Mouse (Mus musculus) adipocyte (in vitro differentiated cells): Measurements from ENCODE around the gene Gm21969.

Experiments used
- DNase-seq: peaks from one replicate; pipeline ENCODE4 v3.0.0-alpha.2; 2016; ENCODE audit warnings: low spot score

Gene Gm21969

GRCm38 (mm10) chr4:139617001-139617364, 14.0 kb downstream of the Gm21969 start:
- DNase-seq: peak; percentile 30

DNA sequence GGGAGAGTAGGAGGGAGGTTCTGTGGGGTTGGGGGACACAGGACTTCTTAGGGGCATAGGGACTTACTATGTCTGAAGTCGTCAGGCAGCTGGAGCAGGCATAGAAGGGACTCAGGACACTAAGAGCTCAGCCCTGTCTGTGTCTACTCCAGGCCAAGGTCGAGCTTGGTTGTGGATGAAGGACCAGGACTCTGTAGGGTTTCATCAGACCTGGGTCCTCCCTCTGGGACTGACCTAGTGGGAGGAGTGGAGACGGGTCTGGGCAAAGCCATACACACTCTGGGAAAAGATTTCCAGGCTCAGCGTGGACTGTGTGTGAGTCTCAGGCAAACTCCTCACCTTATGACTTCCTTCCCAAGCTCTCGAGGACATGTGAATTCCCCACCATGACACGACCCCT, 16.8 kb downstream of the Gm21969 start:
- DNase-seq: peak; percentile 50

GRCm38 (mm10) chr4:139622373-139623282, 19.6 kb downstream of the Gm21969 start, which contains the start of gene Aldh4a1:
Gene Aldh4a1, plus strand, starts transcription at chr4:139622866.
- peak; percentile 97 for DNase-seq

GRCm38 (mm10) chr4:139623434-139624115, 20.6 kb downstream of the Gm21969 start:
- DNase-seq: no peak

- no peak for DNase-seq
These were observed 21.1 kb downstream of the Gm21969 start for GRCm38 (mm10) chr4:139624116-139624489.

DNA sequence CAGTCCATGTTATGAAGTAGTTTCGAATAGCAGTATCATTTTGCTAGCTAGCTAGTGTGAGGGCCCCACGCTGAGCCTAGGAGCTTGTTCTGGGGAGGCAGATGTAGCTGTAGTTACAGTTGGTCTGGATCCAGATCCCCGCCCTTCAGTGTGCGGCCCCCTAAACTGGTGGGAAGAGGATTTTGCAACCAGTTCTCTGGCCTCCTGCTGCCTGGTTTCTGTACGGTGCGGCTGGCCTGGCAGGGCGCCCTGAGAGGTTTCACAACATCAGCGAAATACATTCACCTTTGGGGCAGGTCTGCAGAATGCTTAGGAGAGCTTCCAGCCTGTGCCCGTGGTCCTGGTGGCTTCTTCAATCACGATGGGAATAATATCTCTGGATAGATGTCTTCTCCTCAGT, 21.7 kb downstream of the Gm21969 start:
- peak; percentile 28 for DNase-seq

DNA sequence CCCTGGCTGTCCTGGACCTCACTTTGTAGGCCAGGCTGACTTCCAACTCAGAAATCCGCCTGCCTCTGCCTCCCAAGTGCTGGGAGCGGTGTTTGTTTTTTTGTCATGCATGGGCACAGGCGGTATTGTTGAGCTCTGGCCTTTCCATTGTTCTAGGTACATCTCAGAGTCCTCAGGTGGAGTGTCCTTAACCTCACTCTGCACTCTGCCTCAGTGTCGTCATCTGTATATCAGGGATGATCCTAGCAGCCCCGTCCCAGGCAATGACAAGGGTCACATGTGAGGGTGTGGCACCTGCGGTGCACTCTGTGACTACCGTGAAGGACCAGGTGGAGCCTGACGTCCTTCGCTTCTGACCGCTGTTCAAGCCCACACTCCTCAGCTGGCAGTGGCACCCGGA, 24.4 kb downstream of the Gm21969 start:
- DNase-seq: no peak

- no peak for DNase-seq
These were observed 27.2 kb downstream of the Gm21969 start for GRCm38 (mm10) chr4:139630171-139630570.

GRCm38 (mm10) chr4:139631141-139631540, 28.2 kb downstream of the Gm21969 start:
- peak; percentile 55 for DNase-seq

- DNase-seq: no peak
These were observed 28.7 kb downstream of the Gm21969 start for GRCm38 (mm10) chr4:139631569-139632253.

DNA sequence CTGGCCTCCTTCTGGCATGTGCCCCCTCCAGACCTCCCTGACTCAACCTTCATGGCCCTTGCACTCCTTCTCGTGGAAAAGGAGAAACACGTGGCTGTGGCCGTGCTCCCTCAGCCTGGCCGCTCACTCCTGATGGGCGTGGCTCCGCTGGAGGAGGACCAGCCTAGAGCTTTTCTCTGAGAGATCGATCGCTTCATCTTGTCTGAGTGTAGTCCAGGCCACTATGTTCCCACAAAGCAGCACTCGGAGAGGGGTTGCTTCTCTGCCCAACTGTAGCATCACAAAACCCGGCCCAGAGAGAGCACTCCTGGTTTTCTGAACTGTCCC, 29.2 kb downstream of the Gm21969 start:
- peak; percentile 50 for DNase-seq

DNA sequence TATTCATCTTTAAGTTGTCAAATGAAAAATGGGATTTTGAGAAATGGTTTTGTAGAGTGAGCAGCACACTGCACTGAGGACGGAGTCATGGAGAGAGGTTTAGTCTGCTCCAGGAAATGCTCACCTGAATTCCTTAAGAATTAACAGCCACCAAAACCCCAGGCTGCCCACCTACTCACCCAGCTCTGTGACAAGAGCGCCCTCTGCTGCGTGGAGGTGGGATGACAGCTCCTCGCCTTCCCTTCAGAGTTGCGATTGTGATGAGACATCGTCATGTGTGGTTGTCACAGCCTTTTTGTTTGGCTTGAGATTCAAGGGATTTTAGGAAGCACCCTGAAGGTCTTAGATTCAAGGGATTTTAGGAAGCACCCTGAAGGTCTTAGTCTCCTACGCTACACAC, 33.4 kb downstream of the Gm21969 start:
- DNase-seq: peak; percentile 49

GRCm38 (mm10) chr4:139637847-139638246, 34.9 kb downstream of the Gm21969 start:
- DNase-seq: no peak

DNA sequence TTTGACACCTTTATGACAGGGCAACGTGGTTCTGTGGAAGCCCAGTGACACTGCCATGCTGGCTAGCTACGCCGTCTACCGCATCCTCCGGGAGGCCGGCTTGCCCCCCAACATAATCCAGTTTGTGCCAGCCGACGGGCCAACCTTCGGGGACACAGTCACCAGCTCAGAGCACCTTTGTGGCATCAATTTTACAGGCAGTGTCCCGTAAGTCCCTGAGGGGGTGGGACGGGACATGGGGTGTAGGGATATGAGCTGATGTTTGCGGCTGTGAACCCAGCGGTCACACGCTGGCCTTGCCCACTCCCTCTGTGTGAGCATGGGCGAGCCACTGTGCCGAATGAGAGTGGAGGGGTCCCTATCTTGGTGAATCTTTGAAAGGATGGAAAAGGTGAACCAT, 35.4 kb downstream of the Gm21969 start:
- DNase-seq: no peak

GRCm38 (mm10) chr4:139639801-139640200, 36.8 kb downstream of the Gm21969 start:
- no peak for DNase-seq

DNA sequence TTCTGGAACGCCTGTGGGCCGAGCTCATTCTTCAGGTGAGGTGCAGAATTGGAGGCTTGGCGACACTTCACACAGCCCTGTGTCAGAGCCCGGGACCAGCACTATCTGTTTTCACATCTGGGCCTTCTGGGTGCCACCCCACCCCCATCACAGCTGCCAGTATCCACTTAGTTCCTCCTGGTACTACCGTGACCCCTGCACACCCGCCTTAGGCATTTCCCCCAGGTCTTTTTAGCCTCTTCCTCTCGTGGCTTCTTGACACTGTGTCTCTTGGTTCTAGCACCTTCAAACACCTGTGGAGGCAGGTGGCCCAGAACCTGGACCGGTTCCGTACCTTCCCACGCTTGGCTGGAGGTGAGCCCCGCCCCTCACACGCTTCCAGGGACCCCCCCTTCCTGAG, 37.3 kb downstream of the Gm21969 start:
- DNase-seq: no peak

DNA sequence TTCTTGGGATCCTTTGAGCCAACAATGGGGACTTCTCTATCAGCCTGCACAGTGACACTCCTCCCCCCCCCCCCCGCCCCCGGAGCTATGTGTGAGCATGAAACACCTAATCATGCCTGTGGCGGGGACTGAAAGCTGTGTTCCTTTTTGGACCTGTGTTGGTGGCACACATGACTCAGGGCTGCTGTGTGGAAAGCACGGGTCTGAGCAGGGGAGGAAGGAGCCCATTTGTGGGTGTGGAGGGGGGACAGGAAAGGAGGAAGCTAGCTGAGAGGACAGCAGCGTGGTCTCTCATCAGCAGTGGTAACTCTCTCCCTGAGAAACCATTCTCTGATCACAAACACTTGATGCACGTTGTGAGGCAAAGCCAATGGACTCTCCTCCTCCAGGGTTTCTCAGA, 37.8 kb downstream of the Gm21969 start:
- DNase-seq: no peak

- DNase-seq: no peak
These were observed 38.9 kb downstream of the Gm21969 start for GRCm38 (mm10) chr4:139641829-139642425.

DNA sequence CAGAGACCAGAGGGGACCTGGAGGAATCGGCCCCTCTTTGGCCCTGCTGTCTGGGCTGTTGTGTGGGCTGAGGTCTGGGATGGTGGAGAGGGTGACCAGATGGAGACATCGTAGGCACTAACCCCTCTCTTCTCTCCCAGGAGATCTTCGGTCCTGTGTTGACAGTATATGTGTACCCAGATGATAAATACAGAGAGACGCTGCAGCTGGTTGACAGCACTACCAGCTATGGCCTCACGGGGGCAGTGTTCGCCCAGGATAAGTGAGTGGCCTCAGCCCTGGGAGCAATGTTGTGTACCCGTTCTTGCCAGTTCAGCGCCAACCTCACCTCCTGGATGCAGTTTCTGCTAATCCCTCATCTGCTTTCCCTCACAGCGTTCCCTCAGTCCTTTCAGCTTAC, 41.0 kb downstream of the Gm21969 start:
- peak; percentile 68 for DNase-seq

DNA sequence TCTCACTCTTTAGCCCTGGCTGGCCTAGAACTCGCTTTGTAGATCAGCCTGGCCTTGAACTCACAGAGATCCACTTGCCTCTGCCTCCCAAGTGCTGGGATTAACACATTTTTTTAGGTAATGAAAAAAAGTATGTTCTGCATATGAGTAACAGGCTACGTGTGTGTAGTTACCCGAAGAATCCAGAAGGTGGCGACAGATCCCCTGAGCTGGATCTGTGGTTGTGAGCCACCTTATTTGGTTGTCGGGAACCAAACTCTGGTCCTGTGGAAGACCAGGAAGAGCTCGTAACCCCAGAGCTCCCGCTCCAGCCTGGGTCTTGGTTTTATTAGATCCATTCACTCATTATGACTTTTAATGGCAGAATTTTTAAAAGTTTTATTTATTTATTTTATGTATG, 43.9 kb downstream of the Gm21969 start:
- DNase-seq: no peak

- DNase-seq: no peak
These were observed 47.2 kb downstream of the Gm21969 start for GRCm38 (mm10) chr4:139650086-139650743.

- DNase-seq: no peak
These were observed 47.9 kb downstream of the Gm21969 start for GRCm38 (mm10) chr4:139650907-139651306.
